Mouse (Mus musculus): ENCODE results near the gene Hist1h4k.
"Not testable (repeated sequence)": the region's sequence is repeated elsewhere in the genome, so short reads cannot be mapped to it uniquely, and the experiment has no call there.

Hist1h4k gene

GRCm38 (mm10) chr13:21750159-21751017 lies at the start of gene Hist1h4k:
TSS of gene Hist1h4k (minus strand) at chr13:21750505.
- DNase-seq (ENCODE audit: inconsistent age in 2 of 2, low spot score in 1 of 2), result peak; percentile 88 to 94

DNA sequence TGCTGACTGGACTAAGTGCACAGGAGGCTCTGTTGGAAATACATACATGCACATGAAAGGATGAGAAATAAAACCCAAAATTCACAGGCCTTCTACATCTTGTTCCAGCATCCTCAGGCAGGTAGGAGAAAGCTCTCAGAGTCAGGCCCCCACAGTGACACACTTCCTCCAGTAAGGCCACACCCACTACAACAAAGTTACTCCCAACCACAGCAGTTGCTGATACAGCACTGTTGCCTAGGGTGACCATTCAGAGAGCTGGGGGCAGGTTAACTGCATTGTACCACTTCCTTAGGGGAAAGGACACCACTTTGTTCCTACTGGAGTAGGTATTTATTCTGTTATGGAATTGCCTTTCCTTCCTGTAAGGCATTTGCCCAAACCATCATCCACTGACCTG lies 46.9 kb upstream of the Hist1h4k start:
- not testable (repeated sequence) for DNase-seq (ENCODE audit: inconsistent age in 2 of 2, low spot score in 1 of 2)

DNA sequence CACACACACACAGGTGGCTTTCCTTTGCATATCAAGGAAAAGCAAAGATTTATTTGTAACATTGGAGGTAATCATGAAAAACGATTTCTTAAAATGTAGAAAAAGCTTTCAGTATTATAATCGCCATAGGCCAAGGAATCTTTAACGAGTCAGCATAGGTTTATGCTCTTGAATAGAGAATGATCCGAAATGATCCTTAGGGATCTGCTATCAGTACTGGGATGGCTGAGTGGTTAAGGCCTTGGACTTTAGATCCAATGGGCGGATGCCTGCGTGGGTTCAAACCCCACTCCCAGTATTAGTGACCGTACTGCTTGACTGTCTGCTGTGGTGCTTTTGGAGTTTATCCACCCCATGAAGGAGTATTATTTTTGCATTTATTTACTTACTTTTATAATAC lies 45.3 kb upstream of the Hist1h4k start:
- DNase-seq (ENCODE audit: inconsistent age in 2 of 2, low spot score in 1 of 2), result no peak

DNA sequence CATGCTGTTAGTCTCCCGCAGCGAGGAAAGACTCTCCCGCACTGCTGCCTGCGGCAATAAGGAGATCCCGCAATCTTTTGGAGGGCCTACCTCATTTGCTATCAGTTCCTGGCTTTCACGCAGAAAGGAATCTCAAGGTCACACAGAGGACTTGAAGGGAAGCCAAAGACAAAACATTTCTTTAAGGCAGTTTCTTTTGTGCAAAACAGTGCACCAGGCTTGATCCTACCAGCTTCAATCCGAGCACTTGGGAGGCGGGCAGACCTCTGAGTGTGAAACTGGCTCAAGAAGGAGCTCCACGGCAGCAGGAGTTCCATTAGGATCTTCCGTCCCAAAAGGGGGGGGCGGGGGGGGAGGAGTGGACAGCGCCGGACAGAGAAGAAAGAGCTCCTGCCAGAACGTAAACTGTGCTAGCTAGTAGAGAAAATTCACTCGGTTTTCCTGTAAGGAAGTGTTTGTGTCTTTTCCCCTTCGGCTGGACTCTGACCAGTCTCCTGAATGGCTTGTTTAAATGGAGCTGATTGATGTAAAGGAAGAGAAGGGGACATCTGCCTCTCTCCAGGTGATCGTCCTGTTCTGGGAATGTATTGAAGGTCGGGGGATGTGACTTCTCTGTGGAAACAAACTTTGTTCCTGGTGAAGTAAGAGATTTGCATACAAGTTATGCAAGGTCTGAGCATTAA lies 40.4 kb upstream of the Hist1h4k start:
- DNase-seq (ENCODE audit: inconsistent age in 2 of 2, low spot score in 1 of 2), result peak in 1 of 2 experiments; percentile 65

DNA sequence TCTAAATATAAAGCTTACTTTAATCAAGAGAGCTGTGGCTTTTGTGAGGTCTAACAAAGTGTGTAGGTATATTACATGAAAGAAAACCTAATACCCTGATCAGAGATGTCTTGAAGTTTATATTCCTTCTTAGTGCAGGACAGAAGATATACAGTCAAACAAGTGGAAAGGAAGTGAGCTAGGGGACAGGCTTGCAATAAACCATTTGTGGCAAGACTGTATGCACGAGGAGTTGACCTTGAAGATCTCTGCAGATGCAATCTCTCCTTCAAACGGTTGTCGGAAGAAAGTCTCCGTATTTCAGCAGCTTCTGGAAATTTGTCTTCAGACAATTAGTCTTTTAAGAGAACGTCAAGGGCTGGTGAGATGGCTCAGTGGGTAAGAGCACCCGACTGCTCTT lies 39.6 kb upstream of the Hist1h4k start:
- DNase-seq (ENCODE audit: inconsistent age in 2 of 2, low spot score in 1 of 2), result no peak

DNA sequence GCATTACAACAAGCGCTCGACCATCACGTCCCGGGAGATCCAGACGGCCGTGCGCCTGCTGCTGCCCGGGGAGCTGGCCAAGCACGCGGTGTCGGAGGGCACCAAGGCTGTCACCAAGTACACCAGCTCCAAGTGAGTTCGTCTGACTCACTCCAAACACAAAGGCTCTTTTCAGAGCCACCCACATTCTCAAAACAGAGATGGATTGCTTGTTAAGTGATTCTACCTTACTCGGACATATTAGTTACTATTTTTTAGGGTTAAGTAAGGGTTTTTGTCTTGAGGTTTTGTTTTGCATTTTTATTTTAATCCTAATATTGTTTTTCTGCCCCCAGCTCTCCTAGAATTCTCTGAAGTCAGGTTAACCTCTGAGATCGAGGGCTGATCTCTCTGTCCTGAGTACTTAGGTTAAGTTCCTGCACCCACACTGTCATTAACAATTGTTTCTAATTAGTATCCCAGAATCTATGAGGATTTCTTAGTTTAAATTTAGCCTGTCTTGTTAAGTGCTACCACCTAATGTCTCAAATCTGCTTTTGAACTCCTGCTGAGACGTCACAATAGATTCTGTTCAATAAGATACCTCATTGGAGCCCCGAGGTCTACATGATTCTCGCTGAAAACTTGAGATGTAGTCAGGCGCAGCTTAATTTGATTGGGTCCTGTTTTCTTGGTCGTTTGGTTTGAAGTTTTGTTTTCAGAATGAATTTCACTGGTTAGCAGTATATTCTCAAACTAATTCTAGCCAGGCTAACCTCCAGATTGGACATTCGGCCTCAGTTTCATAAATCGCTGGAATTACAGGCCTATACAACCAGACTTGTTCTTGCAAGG lies 37.7 kb upstream of the Hist1h4k start:
- DNase-seq (ENCODE audit: inconsistent age in 2 of 2, low spot score in 1 of 2), result no peak

DNA sequence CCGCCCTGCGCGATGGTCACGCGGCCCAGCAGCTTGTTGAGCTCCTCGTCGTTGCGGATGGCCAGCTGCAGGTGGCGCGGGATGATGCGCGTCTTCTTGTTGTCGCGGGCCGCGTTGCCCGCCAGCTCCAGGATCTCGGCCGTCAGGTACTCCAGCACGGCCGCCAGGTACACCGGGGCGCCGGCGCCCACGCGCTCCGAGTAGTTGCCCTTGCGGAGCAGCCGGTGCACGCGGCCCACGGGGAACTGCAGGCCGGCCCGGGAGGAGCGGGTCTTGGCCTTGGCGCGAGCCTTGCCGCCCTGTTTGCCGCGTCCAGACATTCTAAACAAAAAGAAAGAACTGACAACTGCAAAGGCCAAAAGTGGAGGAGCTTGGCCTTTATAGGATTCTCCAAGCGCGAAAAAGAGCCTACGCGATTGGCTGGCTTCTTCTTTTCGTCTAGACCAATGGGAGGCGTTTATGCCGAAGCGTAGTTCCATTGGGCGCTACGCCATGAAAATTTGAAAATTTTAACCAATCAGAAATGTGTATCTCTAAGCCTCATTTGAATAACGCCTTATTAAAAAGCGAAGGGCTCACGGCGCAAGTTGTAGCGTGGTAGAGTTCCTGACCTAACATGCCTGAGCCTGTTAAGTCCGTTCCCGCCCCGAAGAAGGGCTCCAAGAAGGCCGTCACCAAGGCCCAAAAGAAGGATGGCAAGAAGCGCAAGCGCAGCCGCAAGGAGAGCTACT lies 36.8 kb upstream of the Hist1h4k start, which contains the start of the genes Hist1h2an and Hist1h2bp:
Gene Hist1h2an (minus strand): TSS at position 320 of the 731 bp plus-strand sequence.
Gene Hist1h2bp (plus strand): TSS at position 563 of the 731 bp plus-strand sequence.
- peak; percentile 91 to 98 for DNase-seq (ENCODE audit: inconsistent age in 2 of 2, low spot score in 1 of 2)

DNA sequence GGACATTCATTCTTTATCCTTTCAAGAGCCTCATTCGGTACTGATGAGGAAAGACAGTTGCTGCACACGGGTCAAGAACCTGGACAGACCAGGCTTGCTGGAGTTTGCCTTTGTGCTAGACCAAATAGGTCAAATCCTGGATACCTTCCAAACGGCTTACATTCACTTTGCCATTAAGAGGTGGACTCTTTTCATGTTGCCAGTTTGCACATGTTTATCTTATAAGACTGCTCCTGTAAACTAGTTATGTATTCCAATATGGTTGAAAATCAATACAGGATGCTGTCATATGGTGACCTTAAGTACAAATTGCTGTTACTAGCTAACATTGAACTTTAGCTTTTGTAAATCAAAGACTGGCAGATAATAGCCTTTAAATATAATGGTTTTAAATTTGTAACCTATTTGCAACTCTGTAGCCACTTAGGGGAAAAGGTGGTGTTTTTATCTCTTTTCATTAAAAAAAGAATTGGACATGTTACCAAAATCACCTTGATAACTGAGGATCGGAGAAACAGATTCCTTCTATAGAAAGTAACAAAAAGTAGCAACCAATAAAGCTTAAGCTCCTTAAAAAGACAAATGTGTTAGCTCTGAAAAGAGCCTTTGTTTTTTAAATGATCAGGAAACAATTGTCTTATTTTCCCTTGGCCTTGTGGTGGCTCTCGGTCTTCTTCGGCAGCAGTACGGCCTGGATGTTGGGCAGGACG lies 36.0 kb upstream of the Hist1h4k start:
- peak in 1 of 2 experiments; percentile 21 for DNase-seq (ENCODE audit: inconsistent age in 2 of 2, low spot score in 1 of 2)

DNA sequence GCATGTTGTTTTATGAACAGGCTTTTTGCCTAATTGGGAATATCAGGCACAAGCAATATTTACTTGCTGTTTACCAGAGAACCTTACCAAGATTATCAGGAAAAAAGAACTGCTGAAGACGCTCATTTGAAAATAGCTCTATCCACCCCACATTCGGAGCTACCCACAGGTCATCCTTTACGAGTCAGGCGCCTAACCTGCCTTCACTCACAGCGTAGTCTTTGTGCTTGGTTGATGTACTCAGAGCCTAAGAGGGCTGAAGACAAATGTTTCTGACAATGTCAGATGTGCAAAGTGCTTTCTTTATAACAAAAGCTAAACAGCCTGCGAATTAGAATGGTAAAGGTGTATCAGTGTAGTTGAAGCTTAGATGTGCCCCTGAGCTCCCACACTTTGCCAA lies 34.0 kb upstream of the Hist1h4k start:
- DNase-seq (ENCODE audit: inconsistent age in 2 of 2, low spot score in 1 of 2), result peak in 1 of 2 experiments; percentile 18

- DNase-seq (ENCODE audit: inconsistent age in 2 of 2, low spot score in 1 of 2), result peak; percentile 12 to 68
These were observed 33.4 kb upstream of the Hist1h4k start for GRCm38 (mm10) chr13:21783734-21784161.

GRCm38 (mm10) chr13:21783255-21783617 lies 32.9 kb upstream of the Hist1h4k start, which contains the start of gene Hist1h3i:
TSS of gene Hist1h3i (minus strand) at chr13:21783370.
- peak; percentile 55 to 94 for DNase-seq (ENCODE audit: inconsistent age in 2 of 2, low spot score in 1 of 2)

DNA sequence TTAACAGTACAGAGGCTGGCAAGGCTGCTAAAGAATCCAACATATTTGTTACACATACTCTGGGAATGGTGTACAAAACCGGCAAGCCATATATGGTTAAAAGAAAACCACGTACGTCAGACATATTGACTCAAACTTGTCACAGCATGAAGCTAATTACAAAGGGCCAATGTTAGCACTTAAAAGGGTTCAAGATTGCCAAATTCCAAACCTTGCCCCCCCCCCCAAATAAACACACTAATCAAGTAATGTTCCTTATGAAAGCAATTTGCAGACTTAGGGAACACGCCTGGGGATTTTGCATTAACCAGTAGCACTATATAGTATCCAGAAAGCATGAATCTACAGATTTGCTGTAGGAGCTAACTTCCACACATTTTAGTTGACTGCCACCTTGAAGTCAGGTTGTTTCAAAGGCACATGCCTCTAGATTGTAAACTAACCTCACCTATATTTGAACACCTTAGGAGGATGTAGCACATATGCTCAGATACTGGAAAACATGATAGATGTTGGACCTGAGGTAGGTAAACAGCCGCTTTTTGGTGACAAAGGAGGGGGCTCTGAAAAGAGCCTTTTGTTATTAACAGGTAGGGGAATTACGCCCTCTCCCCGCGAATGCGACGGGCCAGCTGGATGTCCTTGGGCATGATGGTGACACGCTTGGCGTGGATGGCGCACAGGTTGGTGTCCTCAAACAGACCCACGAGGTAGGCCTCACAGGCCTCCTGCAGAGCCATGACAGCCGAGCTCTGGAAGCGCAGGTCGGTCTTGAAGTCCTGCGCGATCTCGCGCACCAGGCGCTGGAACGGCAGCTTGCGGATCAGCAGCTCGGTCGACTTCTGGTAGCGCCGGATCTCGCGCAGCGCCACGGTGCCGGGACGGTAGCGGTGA lies 32.3 kb upstream of the Hist1h4k start:
- DNase-seq (ENCODE audit: inconsistent age in 2 of 2, low spot score in 1 of 2), result not testable (repeated sequence)

- no peak for DNase-seq (ENCODE audit: inconsistent age in 2 of 2, low spot score in 1 of 2)
These were observed 31.3 kb upstream of the Hist1h4k start for GRCm38 (mm10) chr13:21781639-21782038.

GRCm38 (mm10) chr13:21781021-21781555 lies 30.8 kb upstream of the Hist1h4k start:
- no peak for DNase-seq (ENCODE audit: inconsistent age in 2 of 2, low spot score in 1 of 2)

DNA sequence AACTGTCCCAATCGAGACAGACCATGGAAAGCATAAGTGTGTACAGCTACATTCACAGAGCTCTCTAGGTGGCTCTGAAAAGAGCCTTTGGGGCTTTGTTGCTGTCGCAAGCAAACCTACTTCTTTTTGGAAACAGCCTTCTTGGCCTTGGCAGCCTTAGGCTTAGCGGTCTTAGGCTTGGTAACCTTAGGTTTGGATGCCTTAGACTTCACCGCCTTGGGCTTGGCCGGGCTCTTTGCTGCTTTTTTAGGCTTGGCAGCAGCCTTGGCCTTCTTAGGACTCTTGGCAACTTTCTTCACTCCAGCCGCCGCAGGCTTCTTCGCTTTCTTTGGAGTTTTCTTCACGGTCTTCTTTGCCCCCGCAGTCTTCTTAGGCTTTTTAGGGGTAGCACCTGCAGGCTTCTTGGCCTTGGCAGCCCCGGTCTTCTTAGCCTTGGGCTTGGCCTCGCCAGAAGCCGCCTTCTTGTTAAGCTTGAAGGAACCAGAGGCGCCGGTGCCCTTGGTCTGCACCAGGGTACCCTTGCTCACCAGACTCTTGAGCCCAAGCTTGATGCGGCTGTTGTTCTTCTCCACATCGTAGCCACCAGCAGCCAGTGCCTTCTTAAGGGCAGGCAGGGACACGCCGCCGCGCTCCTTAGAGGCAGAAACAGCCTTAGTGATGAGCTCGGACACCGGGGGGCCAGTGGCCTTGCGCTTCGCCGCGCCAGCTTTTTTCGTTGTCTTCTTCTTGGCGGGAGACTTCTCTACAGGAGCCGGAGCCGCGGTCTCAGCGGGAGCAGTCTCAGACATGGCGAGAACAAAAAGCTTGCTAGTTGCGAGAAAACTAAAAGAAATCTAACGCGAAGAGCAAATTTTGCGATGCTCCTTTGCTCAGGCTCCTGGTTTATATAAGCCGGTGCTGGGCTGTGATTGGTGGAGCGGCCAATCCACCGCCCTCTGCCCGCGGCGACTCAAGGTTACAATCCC lies 29.7 kb upstream of the Hist1h4k start, which contains the start of gene Hist1h1b:
Gene Hist1h1b (minus strand): TSS at position 859 of the 965 bp plus-strand sequence.
- peak; percentile 72 to 91 for DNase-seq (ENCODE audit: inconsistent age in 2 of 2, low spot score in 1 of 2)

- DNase-seq (ENCODE audit: inconsistent age in 2 of 2, low spot score in 1 of 2), result peak; percentile 67 to 91
These were observed 28.8 kb upstream of the Hist1h4k start for GRCm38 (mm10) chr13:21778814-21779766.

All from adrenal gland, adult (tissue).